Mouse (Mus musculus) thymus, postnatal 4 days (tissue): ENCODE data around the gene Jsrp1.
"Not testable (repeated sequence)": the region's sequence is repeated elsewhere in the genome, so short reads cannot be mapped to it uniquely, and the experiment has no call there.

Source experiments
- DNase-seq: peaks from one replicate; pipeline ENCODE4 v3.0.0; 2021

Gene Jsrp1

DNA sequence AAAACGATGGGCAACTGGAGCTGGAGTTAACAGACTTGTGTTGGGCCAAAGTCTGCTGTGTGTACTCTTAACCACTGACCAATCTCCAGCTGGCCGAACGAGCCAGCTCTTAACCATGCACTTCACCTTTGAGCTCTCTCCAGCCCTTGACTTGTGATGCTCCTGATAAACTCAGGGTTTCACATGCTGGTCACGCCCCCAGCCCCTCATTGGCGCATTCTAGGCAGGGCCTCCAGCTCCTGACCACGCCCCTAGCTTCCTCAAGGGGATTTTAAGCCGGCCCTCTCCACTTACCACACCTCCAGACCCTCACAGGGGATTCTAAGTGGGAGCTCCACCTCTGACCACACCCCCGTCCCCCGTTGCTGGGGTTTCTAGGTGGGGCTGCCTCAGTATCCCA, 17.8 kb upstream of the Jsrp1 start:
- DNase-seq: peak; percentile 79

DNA sequence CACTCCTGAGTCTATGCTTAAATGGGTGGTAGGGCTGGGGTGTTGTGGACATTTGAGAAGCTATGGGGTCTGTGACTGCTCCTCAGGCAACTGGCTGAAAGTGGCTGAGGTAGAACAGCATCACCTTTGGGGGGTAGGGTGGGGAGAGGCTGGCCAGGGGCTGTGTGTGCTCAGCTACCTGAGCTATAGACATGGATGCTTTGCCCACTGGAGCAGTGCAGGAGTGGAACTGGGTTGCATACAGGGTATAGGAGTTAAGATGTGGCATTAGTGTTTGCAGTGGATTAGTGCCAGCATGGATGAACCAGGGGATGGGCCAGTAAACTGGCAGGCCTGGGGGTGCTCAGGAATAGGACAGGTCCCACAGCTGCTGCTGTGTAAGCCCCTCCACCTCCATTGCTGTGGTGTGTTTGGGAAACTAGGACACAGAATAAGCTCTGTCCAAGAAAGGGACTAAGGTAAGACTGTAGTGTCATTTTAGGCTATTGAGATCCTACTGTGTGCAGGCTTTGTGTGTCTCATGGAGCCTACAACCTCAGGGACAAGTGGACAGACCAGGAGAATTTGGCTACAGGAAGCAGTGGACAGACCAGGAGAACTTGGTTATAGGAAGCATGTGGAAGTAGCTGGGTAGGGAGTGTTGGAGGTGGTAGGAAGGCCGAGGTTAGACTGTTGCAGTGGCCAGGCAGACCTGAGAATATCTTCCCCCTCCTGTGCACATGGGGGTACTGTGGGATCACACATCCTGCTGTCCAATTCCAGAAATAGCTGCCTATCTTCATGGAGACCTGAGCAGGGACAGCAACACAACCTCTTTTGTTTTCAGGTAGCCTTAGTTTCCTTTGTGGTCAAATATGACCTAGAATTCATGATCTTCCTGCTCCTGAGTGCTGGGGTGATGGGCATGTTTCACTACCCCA, 16.3 kb upstream of the Jsrp1 start:
- no peak for DNase-seq

DNA sequence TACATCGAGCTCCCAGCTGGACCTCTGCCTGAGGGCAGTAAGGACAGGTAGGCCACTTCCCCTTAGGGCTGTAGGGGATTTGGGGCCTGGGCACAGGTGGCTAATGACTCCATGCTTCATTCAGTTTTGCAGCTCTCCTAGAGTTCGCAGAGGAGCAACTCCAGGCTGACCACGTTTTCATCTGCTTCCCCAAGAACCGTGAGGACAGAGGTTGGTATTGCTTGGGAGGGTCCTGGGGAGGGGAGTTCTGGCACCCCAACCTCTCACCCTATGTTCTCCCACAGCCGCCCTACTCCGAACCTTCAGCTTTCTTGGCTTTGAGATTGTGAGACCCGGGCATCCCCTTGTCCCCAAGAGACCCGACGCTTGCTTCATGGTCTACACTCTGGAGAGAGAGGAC, 15.3 kb upstream of the Jsrp1 start:
- not testable (repeated sequence) for DNase-seq

DNA sequence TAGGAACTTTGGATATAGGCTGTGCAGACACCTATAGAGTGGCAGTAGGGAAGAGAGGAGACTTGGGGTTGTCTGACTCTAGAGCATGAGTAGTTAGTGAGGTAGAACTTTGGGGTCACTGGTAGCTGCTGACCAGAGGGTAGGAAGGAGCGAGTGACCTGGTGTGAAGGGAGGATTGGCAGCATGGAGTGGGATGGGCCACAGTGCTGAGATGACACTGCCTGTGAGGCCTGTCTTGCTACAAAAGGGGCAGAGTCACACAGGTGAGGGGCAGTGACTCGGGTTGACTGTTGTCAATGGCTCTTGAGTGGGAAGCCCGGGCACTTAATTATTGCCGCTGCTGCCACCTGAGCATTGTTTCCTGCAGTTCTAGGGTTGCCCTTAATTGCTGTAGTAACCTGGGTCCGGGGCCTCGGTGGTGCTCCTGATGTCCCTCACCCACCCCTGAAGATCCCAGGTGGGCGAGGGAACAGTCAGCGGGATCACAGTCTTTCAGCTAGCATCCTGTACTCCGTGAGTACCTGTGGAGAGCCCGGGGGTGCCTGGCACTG, 14.6 kb upstream of the Jsrp1 start:
- no peak for DNase-seq

DNA sequence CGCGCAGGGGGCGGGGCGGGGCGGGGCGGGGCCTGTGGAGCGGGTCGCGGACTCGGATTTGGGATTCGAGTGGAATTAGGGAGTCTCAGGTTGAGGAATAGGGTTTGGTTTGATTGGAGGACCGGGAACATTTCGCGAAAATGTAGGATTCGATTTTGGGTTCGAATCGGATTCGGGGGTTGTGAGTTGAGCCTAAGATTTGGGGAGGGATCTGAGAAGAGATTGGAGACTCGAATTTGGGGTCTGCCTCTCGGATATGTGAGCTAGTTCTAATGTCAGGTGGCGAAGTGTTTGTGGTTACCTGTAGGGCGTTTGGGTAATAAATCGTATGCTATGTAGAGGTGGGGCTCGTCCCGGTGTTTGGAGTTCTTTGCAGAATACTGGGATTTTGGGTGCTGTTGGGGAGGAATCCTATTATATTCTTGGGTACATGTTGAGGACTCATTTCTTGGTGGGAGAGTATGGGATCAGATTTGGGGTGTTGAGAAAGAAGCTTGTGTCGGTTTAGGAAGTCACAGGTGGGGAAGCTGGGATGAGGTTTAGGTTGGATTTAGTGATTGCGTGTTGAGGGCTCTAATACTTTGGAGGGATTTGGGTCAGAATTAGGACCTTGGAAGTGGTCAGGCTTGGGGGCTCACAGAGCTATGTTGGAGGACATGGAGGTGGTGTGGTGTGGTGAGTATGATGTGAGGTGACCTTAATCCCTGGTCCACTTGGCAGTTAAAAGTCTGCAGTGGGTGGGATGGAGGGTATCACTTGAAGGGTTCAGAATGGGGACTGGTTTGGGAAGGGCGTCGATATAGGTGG, 14.0 kb upstream of the Jsrp1 start:
- DNase-seq: no peak

DNA sequence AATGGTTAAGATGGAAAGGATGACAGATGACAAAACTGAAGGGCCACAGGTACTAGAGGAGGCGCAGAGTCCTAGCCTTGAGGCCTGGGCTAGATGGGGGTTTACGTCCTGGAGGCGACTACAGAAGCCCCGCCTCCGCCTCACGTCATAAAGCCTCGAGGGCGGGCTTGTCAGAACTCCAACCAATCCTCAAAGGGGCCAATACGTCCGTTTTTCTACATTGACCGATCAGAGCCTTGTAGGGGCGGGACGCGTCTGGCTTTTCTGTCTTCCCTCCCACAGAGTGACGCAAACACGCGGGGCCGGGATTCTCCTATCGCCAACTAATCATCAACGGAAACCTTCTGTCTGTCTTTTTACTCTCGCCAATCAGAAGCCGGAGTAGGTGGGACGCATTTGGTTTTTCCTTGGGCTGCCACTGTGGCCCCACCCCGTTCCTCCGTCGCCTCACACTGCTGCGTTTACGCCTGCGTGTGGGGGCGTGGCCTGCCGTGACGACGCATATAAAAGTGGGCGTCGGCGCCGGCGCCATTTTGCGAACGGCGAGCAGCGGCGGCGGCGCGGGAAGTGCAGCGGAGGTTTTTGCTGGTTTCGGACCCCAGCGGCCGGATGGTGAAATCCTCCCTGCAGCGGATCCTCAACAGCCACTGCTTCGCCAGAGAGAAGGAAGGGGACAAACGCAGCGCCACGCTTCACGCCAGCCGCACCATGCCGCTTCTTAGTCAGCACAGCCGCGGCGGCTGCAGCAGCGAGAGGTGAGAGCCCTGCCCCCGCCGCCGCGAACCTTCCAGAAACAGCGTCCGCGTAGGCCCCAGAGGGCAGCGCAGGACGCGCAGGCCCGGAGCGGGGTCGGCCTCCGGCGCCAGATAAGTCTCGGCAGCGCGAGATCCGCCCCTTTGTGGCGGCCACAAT, 13.1 kb upstream of the Jsrp1 start, which contains the start of gene Oaz1:
TSS of gene Oaz1 (plus strand) at position 506 of the 912 bp plus-strand sequence.
- peak; percentile 99 for DNase-seq

DNA sequence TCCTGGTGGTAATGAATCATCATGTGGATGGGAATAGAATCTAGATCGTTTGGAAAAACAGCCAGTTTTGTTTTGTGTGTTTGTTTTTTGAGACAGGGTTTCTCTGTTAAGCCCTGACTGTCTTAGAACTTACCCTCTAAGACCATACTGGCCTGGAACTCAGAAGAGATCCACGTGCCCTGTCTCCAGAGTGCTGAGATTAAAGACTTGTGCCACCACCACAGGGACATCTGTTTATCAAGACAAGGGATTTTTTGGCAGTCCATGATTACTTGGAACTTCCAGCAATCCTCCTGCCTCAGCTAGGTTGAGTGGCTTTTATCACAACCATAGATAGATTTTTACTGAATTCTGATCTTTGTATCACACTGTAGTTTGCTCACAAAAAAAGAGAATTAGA, 11.5 kb upstream of the Jsrp1 start:
- no peak for DNase-seq

DNA sequence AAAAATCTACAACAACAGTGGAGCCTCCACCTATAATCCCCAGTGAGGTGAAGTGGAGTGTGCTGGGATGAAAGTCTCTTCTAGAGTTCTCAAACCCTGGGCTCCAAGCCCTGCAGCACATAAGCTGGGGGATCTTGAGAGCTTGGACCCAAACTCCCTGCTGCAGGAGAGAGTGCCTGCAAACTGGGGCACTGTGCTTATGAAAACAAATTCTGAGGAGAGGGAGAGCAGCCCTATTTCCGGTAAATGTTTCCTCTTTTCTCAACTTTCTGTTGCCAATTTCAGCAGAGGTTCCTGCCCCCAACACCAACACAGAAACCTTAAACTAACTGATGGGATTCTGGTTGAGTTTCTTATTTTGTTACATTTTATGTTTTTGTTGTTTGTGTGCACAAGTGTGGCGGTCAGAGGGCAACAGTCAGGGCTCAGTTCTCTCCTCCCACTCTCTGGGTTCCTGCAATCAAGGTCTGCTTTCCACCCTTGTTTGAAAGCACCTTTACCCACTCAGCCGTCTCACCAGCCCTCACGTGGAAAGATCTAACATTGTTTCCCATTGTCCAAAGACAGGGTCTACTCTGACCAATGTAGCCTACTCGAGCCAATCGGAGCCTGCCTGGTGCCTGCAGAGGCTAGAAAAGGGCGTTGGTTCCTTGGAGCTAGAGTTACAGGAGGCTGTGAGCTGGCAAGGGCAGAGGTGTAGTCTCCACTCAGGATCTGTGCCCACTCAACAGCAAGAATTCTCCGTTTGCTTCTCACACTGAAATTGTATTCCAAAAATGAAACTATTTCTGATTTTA, 10.7 kb upstream of the Jsrp1 start:
- DNase-seq: peak; percentile 54

DNA sequence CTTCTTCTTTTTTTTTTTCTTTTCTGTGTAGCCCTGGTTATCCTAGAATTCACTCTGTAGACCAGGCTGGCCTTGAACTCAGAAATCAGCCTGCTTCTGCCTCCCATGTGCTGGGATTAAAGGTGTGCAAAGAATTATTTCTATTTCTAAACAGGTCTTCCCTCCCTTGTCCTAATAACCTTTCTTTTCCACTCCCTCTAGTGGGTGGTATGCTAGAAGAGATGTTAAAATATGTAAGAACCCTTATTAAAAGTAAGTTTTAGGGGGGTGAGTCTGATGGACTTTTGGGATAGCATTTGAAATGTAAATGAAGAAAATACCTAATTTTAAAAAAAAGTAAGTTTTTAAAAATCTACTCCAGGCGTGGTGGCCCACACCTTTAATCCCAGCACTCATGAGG, 10.0 kb upstream of the Jsrp1 start:
- DNase-seq: no peak

DNA sequence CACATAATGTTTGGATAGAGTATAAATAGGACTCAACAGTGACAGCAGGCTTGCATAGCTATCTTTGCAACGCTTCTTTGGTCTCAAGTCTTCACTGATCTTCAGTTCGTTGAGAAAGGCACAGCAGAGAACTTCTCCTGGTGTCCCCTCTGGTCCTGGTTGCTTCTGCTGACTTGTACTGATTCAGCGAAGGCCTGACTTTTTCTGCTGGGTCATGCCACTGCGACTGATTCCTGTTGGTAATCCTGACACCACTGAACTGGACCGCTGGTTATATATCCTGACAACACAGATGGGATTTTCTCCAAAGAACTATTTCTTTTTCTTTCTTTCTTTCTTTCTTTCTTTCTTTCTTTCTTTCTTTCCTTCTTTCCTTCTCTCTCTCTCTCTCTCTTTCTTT, 9.2 kb upstream of the Jsrp1 start:
- no peak for DNase-seq

DNA sequence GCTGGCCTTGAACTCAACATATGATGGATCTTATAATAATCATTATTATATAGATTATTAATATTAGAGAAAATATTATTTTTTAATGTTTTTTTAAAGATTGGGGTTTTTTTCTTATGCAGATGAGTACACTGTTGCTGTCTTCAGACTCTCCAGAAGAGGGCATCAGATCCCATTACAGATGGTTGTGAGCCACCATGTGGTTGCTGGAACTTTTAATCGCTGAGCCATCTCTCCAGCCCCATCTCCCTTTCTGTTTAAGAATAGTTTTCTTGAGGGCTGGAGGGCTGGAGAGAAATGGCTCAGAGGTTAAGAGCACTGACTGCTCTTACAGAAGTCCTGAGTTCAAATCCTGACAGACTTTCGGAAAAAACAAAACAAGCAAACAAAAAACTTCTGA, 8.7 kb upstream of the Jsrp1 start:
- DNase-seq: peak; percentile 43

DNA sequence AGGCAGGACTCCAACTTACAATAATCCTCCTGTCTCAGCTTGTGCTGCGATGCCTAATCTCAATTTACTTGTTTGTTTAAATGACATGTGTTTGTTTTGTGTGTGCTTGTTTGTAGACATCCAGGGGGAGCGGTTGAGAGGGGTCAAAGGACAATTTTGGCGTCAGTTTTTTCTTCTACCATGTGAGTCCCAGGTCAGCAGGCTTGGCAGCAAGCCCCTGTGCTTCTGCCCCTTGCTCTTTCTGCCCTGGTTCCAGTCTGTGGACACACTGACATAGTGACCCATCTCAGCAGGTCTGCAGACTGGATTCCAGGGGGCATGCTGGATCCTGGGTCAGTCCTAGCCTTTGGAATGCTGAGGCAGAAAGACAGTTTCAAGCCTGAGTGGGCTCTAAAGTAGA, 6.1 kb upstream of the Jsrp1 start:
- DNase-seq: no peak

DNA sequence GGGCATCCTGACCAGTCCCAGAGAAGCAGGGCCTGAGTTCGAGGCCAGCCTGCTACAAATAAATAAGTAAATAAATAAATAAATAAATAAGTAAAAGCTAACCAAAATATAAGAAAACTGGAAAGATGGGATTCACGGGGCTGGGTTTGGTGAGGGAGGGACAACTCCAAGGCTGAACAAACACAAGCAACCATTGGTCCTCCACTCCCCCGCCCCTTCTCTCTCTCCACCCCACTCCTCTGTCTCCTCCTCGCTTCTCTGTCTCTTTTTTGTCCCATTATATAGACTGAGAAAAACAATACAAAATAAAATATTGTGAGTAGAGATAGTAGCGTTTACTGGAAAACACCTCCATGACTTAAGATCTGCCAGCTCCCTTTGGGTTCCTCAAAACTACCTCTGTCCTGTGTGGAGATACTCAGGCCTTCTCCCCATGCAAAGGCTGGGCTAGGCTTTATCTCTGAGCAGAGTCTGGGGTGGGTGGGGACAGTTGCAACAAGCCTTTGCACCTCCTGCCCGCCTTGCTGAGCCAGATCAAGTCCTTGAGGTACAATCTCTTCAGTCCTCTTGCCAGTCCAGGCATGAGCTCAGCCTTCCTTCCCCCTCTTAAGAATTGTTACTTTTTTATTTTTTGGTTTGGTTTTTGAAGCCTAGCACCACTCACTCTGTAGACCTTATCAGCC, 5.4 kb upstream of the Jsrp1 start:
- DNase-seq: no peak

DNA sequence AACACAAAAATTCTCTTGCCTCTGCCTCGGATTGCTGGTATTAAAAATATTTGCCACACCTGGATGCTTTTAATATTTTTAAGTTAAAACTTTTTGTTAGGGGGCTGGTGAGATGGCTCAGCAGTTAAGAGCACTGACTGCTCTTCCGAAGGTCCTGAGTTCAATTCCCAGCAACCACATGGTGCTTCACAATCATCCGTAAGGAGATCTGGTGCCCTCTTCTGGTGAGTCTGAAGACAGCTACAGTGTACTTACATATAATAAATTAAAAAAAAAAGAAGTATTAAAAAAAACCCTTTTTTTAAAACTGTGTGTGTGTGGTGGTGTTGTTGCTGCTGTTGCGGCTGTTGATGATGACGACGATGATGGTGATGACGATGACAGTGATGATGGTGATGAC, 4.7 kb upstream of the Jsrp1 start:
- DNase-seq: not testable (repeated sequence)

DNA sequence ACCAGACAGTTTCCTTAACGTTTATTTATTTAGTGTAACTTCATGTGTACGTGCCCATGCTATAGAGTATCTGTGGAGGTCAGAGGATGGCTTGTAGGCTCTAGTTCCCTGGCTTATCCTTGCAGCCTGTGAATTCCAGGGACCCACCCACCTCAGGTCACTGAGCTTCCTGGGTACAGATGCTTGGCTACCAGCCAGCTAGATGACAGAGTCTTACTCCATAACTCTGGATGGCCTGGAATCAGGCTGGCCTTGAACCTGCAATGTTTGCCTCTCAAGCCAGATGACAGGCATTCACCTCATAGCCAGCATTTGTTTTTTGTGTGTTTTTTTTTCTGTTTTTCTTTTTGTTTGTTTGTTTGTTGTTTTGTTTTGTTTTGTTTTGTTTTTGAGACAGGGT, 3.9 kb upstream of the Jsrp1 start:
- no peak for DNase-seq

DNA sequence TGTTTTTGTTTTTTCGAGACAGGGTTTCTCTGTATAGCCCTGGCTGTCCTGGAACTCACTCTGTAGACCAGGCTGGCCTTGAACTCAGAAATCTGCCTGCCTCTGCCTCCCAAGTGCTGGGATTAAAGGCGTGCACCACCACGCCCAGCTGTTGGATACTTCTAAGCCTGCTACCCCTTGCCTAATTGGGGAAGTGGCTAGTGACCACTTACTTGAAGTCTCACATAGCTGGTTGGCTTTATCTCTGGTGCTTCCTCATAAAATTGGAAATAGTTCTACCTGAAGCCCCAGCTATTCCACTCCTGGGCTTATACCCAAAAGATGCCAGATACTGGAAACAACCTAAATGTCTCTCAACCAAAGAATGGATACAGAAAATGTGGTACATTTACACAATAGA, 3.0 kb upstream of the Jsrp1 start:
- DNase-seq: not testable (repeated sequence)

DNA sequence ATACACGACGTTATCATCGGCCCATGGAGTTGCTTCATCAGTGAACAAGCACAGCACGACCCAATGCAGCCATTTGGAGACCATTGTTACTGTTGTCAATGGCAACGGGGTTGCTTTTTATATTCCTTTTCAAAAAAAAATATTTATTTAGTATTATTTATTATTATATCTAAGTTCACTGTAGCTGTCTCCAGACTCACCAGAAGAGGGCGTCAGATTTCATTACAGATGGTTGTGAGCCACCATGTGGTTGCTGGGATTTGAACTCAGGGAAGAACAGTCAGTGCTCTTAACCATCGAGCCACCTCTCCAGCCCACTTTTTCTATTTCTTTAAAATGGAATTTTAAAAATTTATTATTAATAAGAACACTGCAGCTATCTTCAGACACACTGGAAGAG, 1.5 kb upstream of the Jsrp1 start:
- no peak for DNase-seq

DNA sequence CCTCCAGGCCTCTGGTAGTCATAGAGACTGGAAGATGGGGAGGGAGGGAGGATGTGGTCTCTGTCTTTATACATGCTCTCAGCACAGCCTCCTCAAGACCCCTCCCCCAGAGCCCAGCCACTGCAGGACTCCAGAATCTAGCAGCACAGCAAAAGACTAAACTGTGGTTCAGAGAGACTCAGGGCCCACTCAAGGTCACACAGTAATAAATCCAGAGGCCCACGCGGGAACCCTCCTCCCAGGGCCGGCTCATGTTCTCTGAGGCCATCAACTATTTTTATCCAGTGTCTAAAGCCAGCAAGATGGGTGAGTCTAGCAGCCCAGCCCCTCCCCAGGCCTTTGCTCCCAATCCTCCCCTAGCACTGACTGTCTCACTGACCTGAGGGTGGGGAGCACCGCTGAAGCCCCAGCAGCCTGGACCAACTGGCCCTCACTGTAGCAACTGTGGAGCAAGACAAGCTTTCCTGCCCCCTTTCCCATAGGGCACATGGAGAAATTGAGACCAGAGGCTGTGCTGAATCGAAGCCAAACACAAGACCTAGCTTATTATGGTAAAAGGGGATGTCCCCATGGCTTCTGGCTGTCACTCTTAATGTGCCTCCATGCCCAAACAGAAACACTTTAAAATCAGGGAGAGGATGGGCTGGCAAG, 782 bp downstream of the Jsrp1 start:
- no peak for DNase-seq

DNA sequence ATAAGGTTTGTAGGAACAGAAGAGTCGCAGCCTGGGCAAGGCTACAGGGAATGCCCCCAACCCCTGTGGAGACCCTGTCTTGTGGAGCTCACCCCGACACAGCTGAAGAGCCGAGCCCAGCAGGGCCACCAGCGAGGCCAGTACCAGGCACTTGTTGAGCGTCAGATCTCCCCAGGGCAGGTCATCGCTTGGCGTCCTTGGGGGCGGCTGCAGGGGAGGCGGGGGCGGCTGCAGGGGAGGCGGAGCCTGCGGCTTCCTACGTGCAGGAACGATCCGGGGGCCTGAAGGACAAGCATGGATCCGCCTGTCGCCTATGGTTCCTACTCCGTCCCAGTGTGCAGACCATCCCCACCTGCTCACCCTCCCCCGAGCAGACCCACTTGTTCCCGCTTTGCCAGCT, 3.2 kb downstream of the Jsrp1 start:
- peak; percentile 17 for DNase-seq

DNA sequence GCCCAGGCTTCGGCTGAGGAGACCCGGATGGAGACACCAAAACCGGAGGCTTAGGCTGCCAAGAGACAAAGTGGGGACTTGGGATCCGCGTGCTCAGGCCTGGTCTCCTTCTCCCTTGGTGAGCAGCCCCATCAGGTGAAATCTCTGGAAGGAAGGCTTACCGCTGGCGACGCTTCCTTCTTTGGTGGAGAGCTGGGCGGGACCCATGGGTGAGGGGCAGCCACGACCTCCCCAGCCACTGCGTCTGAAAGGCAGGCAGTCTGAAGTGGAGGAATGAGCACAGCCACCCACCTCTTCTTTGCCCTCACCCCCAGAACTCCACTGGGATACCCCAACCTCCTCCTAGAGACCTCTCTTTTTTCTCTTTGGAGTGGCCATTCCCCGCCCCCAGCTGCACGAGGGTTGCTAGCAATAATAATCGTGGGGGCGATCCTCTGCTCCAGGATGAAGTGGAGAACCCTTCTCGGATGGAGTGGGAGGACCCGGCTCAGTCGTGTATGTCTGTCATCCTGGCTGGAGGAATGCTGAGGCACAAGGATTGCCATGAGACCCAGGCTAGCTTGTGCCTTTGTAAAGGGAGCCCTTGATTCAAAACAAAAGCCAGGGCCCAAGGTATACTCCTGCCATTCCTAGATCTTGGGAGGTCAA, 4.2 kb downstream of the Jsrp1 start:
- peak; percentile 14 for DNase-seq
